Mouse (Mus musculus): ENCODE results near the gene Ggct. TPM values are rescaled to one million over a fixed set of nuclear protein-coding genes. Genes with fewer than 3 reads are reported as not detected.

Ggct gene
- polyA plus RNA-seq, 1 experiment from 2014 or later, result 17.9 TPM

DNA sequence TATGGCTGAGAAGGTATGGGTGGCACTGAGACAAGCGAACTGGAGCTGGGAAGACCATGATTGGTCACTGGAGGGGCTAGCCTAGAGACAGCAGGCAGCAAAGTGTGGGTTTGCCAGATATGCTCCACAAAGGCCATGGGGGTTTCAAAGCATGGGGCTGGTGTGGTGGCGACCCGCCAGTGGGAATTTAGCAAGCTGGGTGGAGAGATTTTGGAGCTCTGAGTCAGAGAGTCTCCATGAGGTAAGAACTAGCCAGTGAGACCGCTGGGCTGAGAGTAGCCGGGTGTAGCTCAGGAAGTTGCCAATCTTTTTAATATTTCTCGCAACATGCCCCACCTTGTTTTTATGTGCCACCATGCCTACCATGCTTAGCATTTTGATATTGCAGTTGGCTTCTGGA lies 4.6 kb downstream of the Ggct start:
- H3K4me3 ChIP-seq, result no peak overlapping the region
- no peak for ATAC-seq (ENCODE audit: low FRiP score)
- H3K36me3 ChIP-seq, result peaks cover 4% of the 10 kb centered on the region; the same call in 1 of the 2 replicates
- 91% methylated on average over 6 of the region's 6 CpGs for WGBS
- H3K27me3 ChIP-seq, result no peaks in the 10 kb centered on the region
- H3K27ac ChIP-seq, result no peak overlapping the region
- peaks cover 6% of the 10 kb centered on the region; the same call in 1 of the 2 replicates for H3K4me1 ChIP-seq
- no peaks in the 10 kb centered on the region for H3K9me3 ChIP-seq (replicated peaks)
- H3K4me2 ChIP-seq (replicated peaks), result no peak overlapping the region
- H3K9ac ChIP-seq, result no peak overlapping the region

DNA sequence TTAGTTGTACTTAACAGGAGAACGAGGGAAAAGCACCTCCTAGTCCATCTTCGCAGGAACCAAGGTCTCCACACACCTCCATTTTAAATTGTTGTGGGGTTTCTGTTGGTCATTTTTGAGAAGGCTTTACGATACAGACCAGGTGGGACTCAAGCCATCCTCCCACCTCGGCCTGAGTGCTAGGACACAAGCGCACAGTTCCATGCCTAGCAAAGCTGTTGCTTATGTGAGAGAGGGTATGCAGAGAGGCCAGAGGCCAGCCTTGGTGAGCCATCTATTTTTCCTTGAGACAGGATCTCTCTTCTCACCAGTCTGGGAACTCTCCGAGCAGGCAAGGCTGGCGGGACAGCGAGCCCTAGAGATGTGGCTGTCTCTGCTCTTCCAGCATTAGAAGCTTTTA lies 8.7 kb downstream of the Ggct start:
- no peaks in the 10 kb centered on the region for H3K9me3 ChIP-seq (replicated peaks)
- no peaks in the 10 kb centered on the region for H3K4me1 ChIP-seq
- no peak overlapping the region for H3K27ac ChIP-seq
- no peak overlapping the region for H3K4me3 ChIP-seq
- H3K27me3 ChIP-seq, result no peaks in the 10 kb centered on the region
- no peak for ATAC-seq (ENCODE audit: low FRiP score)
- H3K4me2 ChIP-seq (replicated peaks), result no peak overlapping the region
- peaks cover 4% of the 10 kb centered on the region; the same call in 1 of the 2 replicates for H3K36me3 ChIP-seq
- H3K9ac ChIP-seq, result no peak overlapping the region
- 93% methylated on average over 8 of the region's 8 CpGs for WGBS

DNA sequence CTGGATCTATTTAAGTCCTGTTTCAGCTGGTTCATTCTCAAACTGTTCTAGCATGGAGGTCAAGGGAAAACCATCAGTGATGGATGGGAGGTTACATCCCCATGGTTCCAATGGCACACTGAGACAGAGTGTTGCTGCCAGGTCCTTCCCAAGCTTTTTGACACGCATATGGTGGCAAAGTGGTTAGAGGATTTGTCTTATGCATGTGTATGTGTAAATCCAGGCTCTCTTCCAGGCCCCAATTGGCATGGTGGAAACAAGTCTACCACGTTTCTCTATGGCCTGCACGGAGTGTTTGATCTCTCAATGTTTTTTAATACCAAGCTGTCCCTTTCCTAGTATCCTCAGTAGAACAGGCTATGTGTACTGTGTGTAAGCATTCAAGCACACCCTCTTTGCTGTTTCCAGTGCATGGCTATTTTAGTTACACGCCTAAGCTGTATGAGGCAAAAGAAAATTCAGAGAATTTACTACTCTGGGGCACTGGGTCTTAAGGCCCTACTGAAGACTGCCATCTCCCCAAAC lies 9.2 kb downstream of the Ggct start:
- 93% methylated on average over 4 of the region's 4 CpGs for whole genome bisulfite sequencing
- ATAC-seq (ENCODE audit: low FRiP score), result no peak
- Histone ChIP-seq H3K9me3 (replicated peaks) (no peaks in the 10 kb centered on the region), H3K27ac (no peak overlapping the region), H3K36me3 (peaks cover 4% of the 10 kb centered on the region; the same call in 1 of the 2 replicates), H3K27me3 (no peaks in the 10 kb centered on the region), H3K4me1 (no peaks in the 10 kb centered on the region), H3K4me2 (replicated peaks) (no peak overlapping the region), H3K9ac (no peak overlapping the region), H3K4me3 (no peak overlapping the region)

DNA sequence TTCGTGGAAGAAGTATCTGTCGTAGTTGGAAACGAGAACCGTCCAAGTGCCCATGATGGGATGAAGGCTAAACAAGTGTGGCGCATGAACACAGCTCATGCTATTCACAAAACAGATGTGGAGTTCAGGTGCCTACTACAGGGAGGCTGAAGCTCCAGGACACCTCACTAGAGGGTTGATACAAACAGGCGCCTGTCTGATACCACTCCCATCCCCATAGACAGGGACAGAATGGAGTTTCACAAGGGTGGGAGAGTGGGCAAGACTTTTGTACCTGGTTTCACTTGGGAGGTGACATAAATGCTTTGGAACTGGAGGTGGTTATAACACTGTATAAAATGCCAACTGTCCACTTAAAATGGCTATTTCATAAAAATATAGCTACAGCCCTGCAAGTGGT lies 13.3 kb downstream of the Ggct start:
- H3K4me3 ChIP-seq, result no peak overlapping the region

DNA sequence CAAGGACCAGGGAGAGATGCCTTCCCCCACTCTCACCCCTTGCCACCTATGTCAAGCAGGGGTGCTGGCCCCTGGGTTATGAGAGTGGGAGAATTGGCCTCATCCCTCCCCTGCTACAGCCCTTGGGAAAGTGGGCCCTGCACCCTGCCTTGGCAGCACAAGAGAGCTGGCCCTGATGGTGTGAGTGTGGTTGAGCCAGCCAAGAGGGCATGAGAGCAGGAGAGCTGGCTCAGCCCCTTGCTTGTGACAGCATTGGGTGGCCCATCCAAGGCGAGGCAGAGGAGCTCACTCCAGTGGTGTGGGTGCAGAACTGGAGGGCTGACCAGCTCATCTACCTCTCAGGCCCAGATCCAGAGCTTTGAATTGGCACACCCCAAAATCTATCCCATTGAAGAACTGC lies 17.1 kb downstream of the Ggct start:
- Histone ChIP-seq H3K4me3 (no peak overlapping the region), H3K4me2 (replicated peaks) (no peak overlapping the region), H3K27ac (no peak overlapping the region), H3K36me3 (no peaks in the 10 kb centered on the region), H3K9ac (no peak overlapping the region), H3K9me3 (replicated peaks) (no peaks in the 10 kb centered on the region), H3K4me1 (0 out of 2 replicates have a peak, but pooled peaks cover 2% of the 10 kb centered on the region), H3K27me3 (peaks cover 12% of the 10 kb centered on the region)
- ATAC-seq (ENCODE audit: low FRiP score), result no peak
- WGBS, result 75% methylated on average over 1 of the region's 1 CpGs

More for the DNA sequence above, 13.3 kb downstream of the Ggct start:
- Histone ChIP-seq H3K4me1 (no peaks in the 10 kb centered on the region), H3K36me3 (no peaks in the 10 kb centered on the region), H3K27me3 (no peaks in the 10 kb centered on the region), H3K27ac (no peak overlapping the region), H3K9me3 (replicated peaks) (no peaks in the 10 kb centered on the region), H3K4me2 (replicated peaks) (no peak overlapping the region), H3K9ac (no peak overlapping the region)
- WGBS, result 92% methylated on average over 6 of the region's 6 CpGs
- ATAC-seq (ENCODE audit: low FRiP score), result no peak

DNA sequence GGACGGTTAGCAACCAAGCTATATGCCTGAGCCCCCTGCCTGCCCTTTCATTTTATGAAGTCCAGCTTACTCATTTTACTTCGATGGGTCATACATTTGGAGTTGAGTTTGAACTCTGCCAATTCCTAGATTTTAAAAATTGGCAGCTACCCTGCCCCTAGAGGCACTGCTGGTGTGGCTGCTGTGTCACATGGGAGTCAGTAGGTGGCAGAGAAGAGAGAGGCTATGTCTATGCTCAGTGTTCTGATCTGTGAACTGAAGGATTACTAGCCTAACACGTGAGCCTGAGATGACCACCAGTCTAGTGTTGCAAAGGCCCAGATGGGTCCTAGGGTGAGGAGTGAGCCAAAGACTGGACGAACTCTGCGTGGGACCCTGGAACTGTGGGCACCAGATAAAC lies 18.2 kb downstream of the Ggct start:
- H3K27me3 ChIP-seq, result peaks cover 12% of the 10 kb centered on the region
- no peaks in the 10 kb centered on the region for H3K36me3 ChIP-seq
- H3K9me3 ChIP-seq (replicated peaks), result no peaks in the 10 kb centered on the region
- 60% methylated on average over 5 of the region's 5 CpGs for WGBS
- H3K4me1 ChIP-seq, result 0 out of 2 replicates have a peak, but pooled peaks cover 2% of the 10 kb centered on the region
- H3K4me2 ChIP-seq (replicated peaks), result no peak overlapping the region
- H3K4me3 ChIP-seq, result no peak overlapping the region
- H3K9ac ChIP-seq, result no peak overlapping the region
- H3K27ac ChIP-seq, result no peak overlapping the region
- ATAC-seq (ENCODE audit: low FRiP score), result no peak

DNA sequence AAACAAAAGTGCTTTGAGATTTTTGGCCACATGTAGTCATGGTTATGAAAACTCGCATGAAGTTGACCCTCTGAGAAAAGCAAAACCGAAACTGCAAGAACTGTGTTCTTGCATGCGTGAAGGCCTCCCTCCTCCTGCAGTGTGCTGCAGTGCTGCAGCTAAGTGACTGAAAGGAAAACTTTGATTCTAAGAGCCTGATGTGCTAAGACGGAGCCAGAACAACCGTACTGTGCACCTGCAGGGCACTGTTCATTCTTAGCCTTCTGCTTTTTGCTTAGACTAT lies 19.9 kb downstream of the Ggct start:
- ATAC-seq (ENCODE audit: low FRiP score), result no peak
- Histone ChIP-seq H3K36me3 (no peaks in the 10 kb centered on the region), H3K4me1 (0 out of 2 replicates have a peak, but pooled peaks cover 2% of the 10 kb centered on the region), H3K27me3 (peaks cover 14% of the 10 kb centered on the region), H3K9ac (0 out of 2 replicates have a peak overlapping the region, but pooled peaks have one; percentile 57), H3K4me3 (peak overlapping the region; percentile 48; the same call in 1 of the 2 replicates), H3K4me2 (replicated peaks) (peak overlapping the region; percentile 83), H3K9me3 (replicated peaks) (no peaks in the 10 kb centered on the region), H3K27ac (no peak overlapping the region)
- WGBS, result 14% methylated on average over 5 of the region's 5 CpGs

DNA sequence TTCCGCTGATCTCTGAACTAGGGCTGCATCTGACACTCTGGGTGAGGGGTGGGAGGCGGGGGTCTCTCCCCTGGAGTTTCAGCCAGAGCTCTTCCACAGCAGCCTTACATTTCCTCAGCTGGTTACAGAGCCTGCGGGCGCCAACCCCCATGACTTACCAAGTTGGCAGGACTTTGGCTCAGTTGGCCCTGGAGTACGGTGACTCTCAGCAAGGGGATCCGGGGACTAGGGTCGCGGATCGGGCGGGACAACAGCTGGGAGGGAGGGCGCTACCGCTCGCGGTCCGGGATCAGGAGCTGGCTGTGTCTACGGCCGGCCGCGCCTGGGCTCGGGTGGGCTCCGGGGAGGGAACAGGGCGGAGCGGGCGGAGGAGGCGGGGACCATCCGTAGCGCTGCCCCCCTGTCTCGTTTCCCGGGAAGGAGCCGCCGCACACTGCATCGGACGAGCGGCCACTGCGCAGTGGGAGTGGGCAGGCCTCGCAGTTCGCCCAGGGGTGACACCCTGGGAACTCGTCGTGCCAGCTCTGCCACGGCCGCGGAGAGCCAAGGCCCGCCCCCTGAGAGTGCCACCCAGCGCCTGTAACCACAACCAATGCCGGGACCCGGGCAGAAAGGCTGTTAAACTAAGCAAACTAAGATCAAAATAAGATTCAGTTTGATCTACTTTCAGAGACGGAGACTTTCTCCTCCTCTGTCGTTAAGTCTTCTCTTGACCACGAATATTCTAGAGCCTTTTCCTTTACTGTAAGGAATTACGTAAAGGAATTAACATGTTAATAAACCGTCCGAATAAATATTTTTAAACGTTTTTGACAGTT lies 20.4 kb downstream of the Ggct start, which contains the start of gene Nod1:
TSS of gene Nod1 (minus strand) at position 502 of the 818 bp plus-strand sequence.
- Histone ChIP-seq H3K4me2 (replicated peaks) (peak within 1 kb of the TSS; percentile 83), H3K4me1 (0 out of 2 replicates have a peak, but pooled peaks cover 2% of the 10 kb centered on the region), H3K4me3 (peak within 1 kb of the TSS; percentile 48), H3K27ac (no peak within 1 kb of the TSS), H3K36me3 (no peaks in the 10 kb centered on the region), H3K9me3 (replicated peaks) (no peaks in the 10 kb centered on the region), H3K9ac (peak within 1 kb of the TSS; percentile 57), H3K27me3 (peaks cover 19% of the 10 kb centered on the region)
- peak; percentile 82 for ATAC-seq (ENCODE audit: low FRiP score)
- WGBS, result 2% methylated on average over 52 of the region's 53 CpGs

DNA sequence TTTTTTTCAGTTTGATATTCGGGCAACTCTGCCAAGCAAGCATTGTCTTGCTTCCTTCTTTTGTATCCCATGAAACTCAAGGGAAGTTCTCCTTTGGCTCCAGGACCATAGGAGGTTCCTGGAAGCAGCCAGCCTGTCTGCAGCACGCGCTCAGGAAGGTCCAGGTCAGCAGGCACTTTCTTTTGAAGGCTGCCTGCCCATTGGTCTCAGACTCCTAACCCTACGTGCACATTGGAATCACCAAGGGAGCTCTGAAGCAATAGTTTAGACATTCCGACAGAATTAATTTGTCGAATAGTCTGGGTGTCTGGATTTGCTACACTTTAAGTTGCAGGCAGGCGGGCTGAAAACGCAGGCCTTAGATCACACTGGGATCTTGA lies 21.0 kb downstream of the Ggct start:
- peaks cover 20% of the 10 kb centered on the region for H3K27me3 ChIP-seq
- H3K27ac ChIP-seq, result no peak overlapping the region
- H3K36me3 ChIP-seq, result no peaks in the 10 kb centered on the region
- 0 out of 2 replicates have a peak, but pooled peaks cover 2% of the 10 kb centered on the region for H3K4me1 ChIP-seq
- peak overlapping the region; percentile 57; the same call in 1 of the 2 replicates for H3K9ac ChIP-seq
- 12% methylated on average over 8 of the region's 8 CpGs for WGBS
- H3K4me3 ChIP-seq, result peak overlapping the region; percentile 48
- no peaks in the 10 kb centered on the region for H3K9me3 ChIP-seq (replicated peaks)
- no peak for ATAC-seq (ENCODE audit: low FRiP score)
- peak overlapping the region; percentile 83 for H3K4me2 ChIP-seq (replicated peaks)

DNA sequence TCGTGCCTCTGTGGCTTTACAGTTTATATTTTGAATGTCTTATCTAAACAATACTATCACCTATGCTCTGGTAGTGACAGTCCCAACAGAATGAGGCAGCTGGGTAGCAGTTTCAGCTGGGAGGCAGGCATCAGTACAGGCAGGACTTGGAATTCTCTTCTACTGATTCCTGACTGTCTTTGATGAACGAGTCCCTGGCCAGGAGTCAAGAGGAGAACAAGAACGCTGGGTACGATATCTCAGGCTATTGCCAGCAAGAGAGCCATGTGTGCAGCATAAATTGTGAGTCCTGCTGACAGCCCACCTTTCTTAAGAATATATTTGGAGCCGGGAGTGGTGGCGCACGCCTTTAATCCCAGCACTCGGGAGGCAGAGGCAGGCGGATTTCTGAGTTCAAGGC lies 22.2 kb downstream of the Ggct start:
- no peak overlapping the region for H3K4me3 ChIP-seq
- no peaks in the 10 kb centered on the region for H3K36me3 ChIP-seq
- 84% methylated on average over 9 of the region's 9 CpGs for WGBS
- no peak overlapping the region for H3K4me2 ChIP-seq (replicated peaks)
- 0 out of 2 replicates have a peak, but pooled peaks cover 2% of the 10 kb centered on the region for H3K4me1 ChIP-seq
- H3K9ac ChIP-seq, result no peak overlapping the region
- no peak overlapping the region for H3K27ac ChIP-seq
- no peaks in the 10 kb centered on the region for H3K9me3 ChIP-seq (replicated peaks)
- no peak for ATAC-seq (ENCODE audit: low FRiP score)
- peaks cover 22% of the 10 kb centered on the region for H3K27me3 ChIP-seq

DNA sequence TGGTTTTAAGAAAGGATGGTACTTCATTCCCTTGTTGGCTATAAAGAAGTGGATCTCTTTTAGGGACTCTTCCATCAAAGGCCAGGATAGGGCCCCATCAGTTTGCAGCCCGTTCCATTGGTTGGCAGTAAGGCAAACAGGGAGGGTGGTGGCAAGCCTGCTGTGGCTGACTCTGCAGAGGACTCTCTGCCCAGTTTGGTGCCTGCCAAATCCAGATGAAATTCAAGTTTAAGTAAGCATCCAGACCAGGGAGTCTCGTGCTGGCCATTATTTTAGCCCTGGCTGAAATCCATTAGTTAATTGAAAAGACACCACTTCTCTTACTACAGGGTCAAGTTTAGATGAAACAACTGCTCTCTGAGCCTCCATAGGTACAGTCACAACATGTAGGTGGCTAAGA lies 22.9 kb downstream of the Ggct start:
- Histone ChIP-seq H3K27ac (no peak overlapping the region), H3K4me3 (no peak overlapping the region), H3K4me2 (replicated peaks) (no peak overlapping the region), H3K4me1 (0 out of 2 replicates have a peak, but pooled peaks cover 2% of the 10 kb centered on the region), H3K9me3 (replicated peaks) (no peaks in the 10 kb centered on the region), H3K9ac (no peak overlapping the region), H3K27me3 (peaks cover 22% of the 10 kb centered on the region), H3K36me3 (no peaks in the 10 kb centered on the region)
- WGBS, result 69% methylated on average over 2 of the region's 2 CpGs
- no peak for ATAC-seq (ENCODE audit: low FRiP score)

DNA sequence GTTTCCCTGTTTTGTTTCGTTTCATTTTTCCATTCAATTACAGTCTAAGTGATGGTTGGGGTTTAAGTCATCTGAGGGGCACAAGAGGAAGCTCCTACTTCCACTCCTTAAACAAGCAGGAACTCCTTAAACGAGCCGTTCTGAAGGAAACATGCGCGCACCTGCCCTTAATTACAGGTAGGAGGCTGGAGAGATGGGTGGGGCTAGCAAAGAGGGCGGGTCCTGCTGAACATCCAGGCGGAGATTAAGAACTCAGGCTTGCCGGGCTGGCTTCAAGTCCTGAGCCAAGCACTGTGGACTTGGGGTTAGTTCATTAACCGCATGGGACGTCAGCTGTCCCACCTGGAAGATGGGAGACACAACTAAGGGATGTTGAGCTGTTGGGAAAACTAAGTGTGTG lies 25.2 kb downstream of the Ggct start:
- Histone ChIP-seq H3K4me1 (no peaks in the 10 kb centered on the region), H3K27ac (no peak overlapping the region), H3K9ac (no peak overlapping the region), H3K27me3 (peaks cover 19% of the 10 kb centered on the region), H3K4me2 (replicated peaks) (no peak overlapping the region), H3K4me3 (no peak overlapping the region), H3K9me3 (replicated peaks) (no peaks in the 10 kb centered on the region), H3K36me3 (no peaks in the 10 kb centered on the region)
- ATAC-seq (ENCODE audit: low FRiP score), result no peak
- 45% methylated on average over 10 of the region's 10 CpGs for WGBS

DNA sequence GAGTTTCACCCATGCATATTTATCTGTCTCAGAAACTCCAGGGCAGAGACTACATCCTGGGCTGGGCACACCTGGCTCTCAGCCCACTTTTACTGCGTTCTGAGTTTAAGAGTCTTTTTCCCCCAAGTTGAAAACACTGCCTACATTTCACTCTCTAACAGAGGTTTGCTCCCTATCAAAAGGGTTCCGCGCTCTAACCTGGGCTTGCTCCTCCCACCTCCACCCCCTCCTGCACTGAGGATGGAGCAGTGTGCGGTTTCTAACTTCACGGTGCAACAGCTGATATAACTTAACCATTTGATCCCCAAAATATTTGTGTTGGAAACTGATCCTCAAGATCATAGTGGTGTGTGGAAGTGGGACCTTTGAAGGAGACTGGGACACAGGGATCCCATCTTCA lies 27.5 kb downstream of the Ggct start:
- H3K4me2 ChIP-seq (replicated peaks), result no peak overlapping the region
- no peaks in the 10 kb centered on the region for H3K4me1 ChIP-seq
- H3K36me3 ChIP-seq, result no peaks in the 10 kb centered on the region
- no peak for ATAC-seq (ENCODE audit: low FRiP score)
- no peaks in the 10 kb centered on the region for H3K9me3 ChIP-seq (replicated peaks)
- H3K9ac ChIP-seq, result no peak overlapping the region
- WGBS, result 58% methylated on average over 5 of the region's 5 CpGs
- no peak overlapping the region for H3K27ac ChIP-seq
- H3K4me3 ChIP-seq, result no peak overlapping the region
- peaks cover 10% of the 10 kb centered on the region for H3K27me3 ChIP-seq
